In genomic region chr2:11429538-11429937, GRCm38 (mm10) we compare ENCODE assay signal across 8 mouse cellular contexts.
DNase-seq lines count a peak whose midpoint lies in the region; ATAC-seq and TF ChIP-seq lines count a peak whose summit lies in the region.

No protein-coding gene starts in this region.

- no peak for TF ChIP-seq CTCF in bone marrow, adult 2 months (IDR thresholded peaks at IDR 0.05; ENCODE audit: control insufficient read depth, insufficient read depth, low read length)

- no peaks in the 10 kb centered on the region for H3K36me3 ChIP-seq in hindbrain, embryonic 11.5 days (ENCODE audit: control insufficient read depth, insufficient read depth, low read length)
- H3K36me3 ChIP-seq in lung, embryonic 16.5 days (ENCODE audit: control insufficient read depth, insufficient read depth, low read length), result no peaks in the 10 kb centered on the region

- peaks cover 4% of the 10 kb centered on the region; the same call in 1 of the 2 replicates for H3K4me1 ChIP-seq in bone marrow, adult 2 months (ENCODE audit: control insufficient read depth, insufficient read depth, low read length)
- 0 out of 2 replicates have a peak, but pooled peaks cover 2% of the 10 kb centered on the region for H3K4me1 ChIP-seq in hindbrain, embryonic 11.5 days (replicated peaks; ENCODE audit: control insufficient read depth, insufficient read depth, low read length)
- H3K4me1 ChIP-seq in lung, embryonic 16.5 days (replicated peaks; ENCODE audit: control insufficient read depth, insufficient read depth, low read length), result peaks cover 26% of the 10 kb centered on the region

- H3K9me3 ChIP-seq in hindbrain, embryonic 11.5 days (ENCODE audit: control insufficient read depth, low read length), result no peaks in the 10 kb centered on the region
- no peaks in the 10 kb centered on the region for H3K9me3 ChIP-seq in lung, embryonic 16.5 days (ENCODE audit: control insufficient read depth, low read length)

- no peak overlapping the region for H3K9ac ChIP-seq in hindbrain, embryonic 11.5 days (ENCODE audit: low read depth, low read length)
- H3K9ac ChIP-seq in lung, embryonic 16.5 days (ENCODE audit: low read length), result no peak overlapping the region

- peak; percentile 87 for ATAC-seq in CD4-positive, CD25-positive, alpha-beta regulatory T cell, adult 4 months
- ATAC-seq in hindbrain, embryonic 11.5 days (ENCODE audit: low FRiP score), result peak; percentile 63
- peak; percentile 91 for ATAC-seq in lung, embryonic 16.5 days (ENCODE audit: low read depth)

- no peak for TF ChIP-seq POLR2A in bone marrow, adult 2 months (IDR thresholded peaks at IDR 0.05; ENCODE audit: borderline replicate concordance, control insufficient read depth, low read depth, low read length)

- 0 out of 2 replicates have a peak overlapping the region, but pooled peaks have one; percentile 18 for H3K27ac ChIP-seq in bone marrow, adult 2 months (ENCODE audit: control insufficient read depth, insufficient read depth, low read depth, low read length, poor library complexity)
- H3K27ac ChIP-seq in hindbrain, embryonic 11.5 days (ENCODE audit: low read depth, low read length), result no peak overlapping the region
- peak overlapping the region; percentile 55 for H3K27ac ChIP-seq in lung, embryonic 16.5 days (ENCODE audit: low read length)

- no peaks in the 10 kb centered on the region for H3K27me3 ChIP-seq in hindbrain, embryonic 11.5 days (ENCODE audit: control insufficient read depth, insufficient read depth, low read length)
- no peaks in the 10 kb centered on the region for H3K27me3 ChIP-seq in lung, embryonic 16.5 days (ENCODE audit: control insufficient read depth, insufficient read depth, low read depth, low read length)

- 5% methylated on average over 3 of the region's 3 CpGs for WGBS in bone marrow, adult 2 months
- WGBS in hindbrain, embryonic 11.5 days, result 33% methylated on average over 3 of the region's 3 CpGs
- WGBS in lung, embryonic 16.5 days, result 6% methylated on average over 3 of the region's 3 CpGs

- no peak overlapping the region for H3K4me3 ChIP-seq in bone marrow, adult 2 months (replicated peaks; ENCODE audit: control insufficient read depth, low read depth, low read length)
- no peak overlapping the region for H3K4me3 ChIP-seq in hindbrain, embryonic 11.5 days (ENCODE audit: low read depth, low read length)
- H3K4me3 ChIP-seq in lung, embryonic 16.5 days (ENCODE audit: low read length), result no peak overlapping the region

- DNase-seq in frontal cortex, postnatal 25 days (ENCODE audit: low spot score in 2 of 2), result peak; percentile 33 to 64
- peak; percentile 26 for DNase-seq in hindbrain, embryonic 11.5 days (ENCODE audit: low spot score)
- DNase-seq in layer of hippocampus, adult 9-11 months, result peak; percentile 90
- DNase-seq in ovary, postnatal 36 days (ENCODE audit: low spot score), result peak; percentile 59
- peak; percentile 87 for DNase-seq in yolk sac, embryonic 10.5 days (ENCODE audit: low spot score)

- H3K4me2 ChIP-seq in hindbrain, embryonic 11.5 days (replicated peaks; ENCODE audit: low read depth, low read length), result no peak overlapping the region
- H3K4me2 ChIP-seq in lung, embryonic 16.5 days (ENCODE audit: low read depth, low read length), result no peak overlapping the region

Comparison
In these comparisons a context has a peak if more than half of its experiments do, and no peak if none do; other contexts are left out.
1. DNase-seq: peak in every context shown above with its lines; median percentile 90 in layer of hippocampus, adult 9-11 months; 87 in yolk sac, embryonic 10.5 days; 59 in ovary, postnatal 36 days; 48 in frontal cortex, postnatal 25 days; 26 in hindbrain, embryonic 11.5 days.